Mouse (Mus musculus) cerebellum, adult 11-12 months (tissue): Measurements from ENCODE around the gene Plcg2.

Experiments used
- DNase-seq: peaks from one replicate; pipeline ENCODE4 v3.0.0; 2022

The Plcg2 gene

DNA sequence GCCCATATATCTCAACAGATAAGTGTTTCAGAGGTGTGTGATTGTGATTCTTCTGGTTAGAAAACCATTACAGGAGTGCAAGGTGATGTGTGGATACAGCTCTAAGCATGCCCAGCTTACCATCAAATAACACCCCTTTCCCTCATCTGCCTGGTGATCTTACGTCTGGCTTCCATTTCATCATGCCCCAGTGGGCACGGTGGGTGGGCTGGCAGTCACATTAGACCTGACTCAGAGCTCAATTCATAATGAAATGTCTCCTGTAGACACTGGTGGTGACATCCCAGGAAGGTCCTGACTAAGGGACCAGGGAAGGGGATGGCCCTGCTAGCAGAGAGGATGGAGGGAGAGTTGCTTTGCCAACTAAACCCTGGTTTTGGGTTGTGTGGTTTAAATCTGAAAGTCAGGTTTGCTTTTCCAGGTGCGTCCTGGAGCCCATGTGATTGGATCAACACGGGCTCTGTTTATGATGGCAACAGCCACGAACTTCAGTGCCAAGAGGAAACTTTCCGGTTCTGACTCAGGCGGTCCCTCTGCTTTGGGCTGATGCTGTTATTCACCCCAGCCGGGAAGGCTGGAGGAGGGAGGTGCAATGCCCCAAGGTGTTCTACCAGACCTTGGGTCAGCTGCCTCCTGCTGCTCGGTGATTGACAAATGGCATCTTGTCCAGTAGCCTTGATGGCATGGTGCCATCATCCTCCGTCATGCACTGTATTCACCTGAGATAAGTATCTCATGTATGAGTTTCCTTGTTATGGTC, 9.7 kb upstream of the Plcg2 start:
- DNase-seq, result no peak

GRCm38 (mm10) chr8:117493543-117493942, 4.5 kb upstream of the Plcg2 start:
- no peak for DNase-seq

- no peak for DNase-seq
Measured at GRCm38 (mm10) chr8:117494874-117495273, 3.2 kb upstream of the Plcg2 start.

- no peak for DNase-seq
Measured at GRCm38 (mm10) chr8:117498915-117499540, 937 bp downstream of the Plcg2 start.

DNA sequence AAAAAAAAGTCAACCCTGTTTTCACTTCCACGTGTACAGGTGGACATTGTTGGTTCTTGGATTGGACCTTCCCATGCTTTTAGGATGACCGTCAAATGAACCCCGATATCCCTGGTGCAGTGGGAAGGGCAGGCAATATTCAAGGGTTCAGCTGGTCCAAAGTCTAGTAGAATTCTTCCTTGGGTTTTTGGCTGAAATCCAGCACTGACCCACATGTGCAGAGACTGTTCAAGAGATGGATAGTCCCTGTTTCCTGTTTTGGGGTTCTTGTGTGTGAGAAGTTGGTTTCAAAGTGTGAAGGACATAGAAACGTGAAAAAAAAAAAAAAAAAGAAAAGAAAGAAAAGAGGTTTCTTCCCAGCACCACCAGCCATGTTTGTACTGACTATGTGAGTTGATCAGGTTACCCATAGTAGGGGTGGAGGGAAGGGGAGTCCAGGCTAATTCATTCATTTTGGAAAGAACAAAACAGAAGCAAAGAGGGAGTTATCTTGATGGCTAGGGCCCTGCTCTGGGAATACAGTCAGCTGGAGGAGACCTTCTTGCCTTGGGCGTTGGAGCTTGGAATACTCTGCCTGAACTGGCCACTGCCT, 2.2 kb downstream of the Plcg2 start:
- DNase-seq, result no peak

- DNase-seq, result no peak
Measured at GRCm38 (mm10) chr8:117501323-117501722, 3.2 kb downstream of the Plcg2 start.

- DNase-seq, result no peak
Measured at GRCm38 (mm10) chr8:117503405-117504069, 5.4 kb downstream of the Plcg2 start.

- no peak for DNase-seq
Measured at GRCm38 (mm10) chr8:117507703-117508102, 9.6 kb downstream of the Plcg2 start.

DNA sequence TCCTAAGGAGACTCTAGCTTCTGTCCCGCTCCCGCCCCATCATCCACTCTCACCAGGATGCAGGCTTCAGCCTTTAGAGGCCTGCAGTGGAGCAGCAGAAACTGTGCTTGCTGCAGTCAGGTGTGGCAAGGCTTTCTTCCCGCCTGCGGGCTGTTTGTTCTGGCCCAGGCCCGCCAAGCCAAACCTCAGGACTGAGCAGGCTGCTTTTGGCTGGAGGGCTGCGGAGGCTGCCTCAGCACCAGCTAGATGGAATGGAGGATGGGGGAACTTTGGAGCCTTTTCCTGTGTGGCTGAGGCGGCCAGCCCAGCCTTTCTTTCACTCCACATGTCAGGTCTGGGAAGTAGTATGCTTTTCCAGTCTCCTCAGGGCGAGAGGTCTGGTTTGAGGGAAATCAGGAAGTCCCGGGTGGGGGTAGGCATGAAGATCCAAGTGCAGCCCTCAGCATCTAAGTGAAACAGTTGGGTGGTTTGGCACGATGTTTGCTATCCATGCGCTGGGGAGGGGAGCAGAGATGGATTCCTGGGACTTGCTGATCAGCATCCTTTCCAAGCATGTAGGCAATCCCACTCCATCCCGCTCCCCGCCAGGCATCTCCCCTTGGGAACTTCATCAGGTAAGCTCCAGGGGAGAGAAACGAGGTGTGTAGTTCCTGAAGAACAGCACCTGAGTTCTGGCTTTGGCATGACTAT, 18.9 kb downstream of the Plcg2 start:
- no peak for DNase-seq

DNA sequence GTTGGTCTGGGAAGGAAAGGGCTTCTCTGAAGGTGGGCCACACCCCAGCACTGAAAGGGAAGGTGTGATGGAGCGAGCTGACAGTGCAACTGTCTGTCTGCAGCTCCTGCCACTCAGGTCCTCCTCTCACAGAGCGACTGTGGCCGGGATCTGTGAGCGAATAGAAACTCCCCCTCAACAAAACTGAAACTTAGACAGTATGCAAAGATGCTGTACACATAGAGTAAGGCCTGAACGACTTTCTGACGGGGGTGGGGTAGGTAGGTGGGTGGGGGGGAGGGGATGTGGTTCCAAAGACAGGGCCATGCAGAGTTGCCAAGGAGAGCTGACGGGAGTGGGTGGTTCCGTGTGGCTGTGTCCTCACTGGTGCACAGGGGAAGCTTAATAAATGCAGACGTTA, 19.8 kb downstream of the Plcg2 start:
- no peak for DNase-seq

- no peak for DNase-seq
Measured at GRCm38 (mm10) chr8:117518873-117519272, 20.8 kb downstream of the Plcg2 start.

- DNase-seq, result no peak
Measured at GRCm38 (mm10) chr8:117526185-117526584, 28.1 kb downstream of the Plcg2 start.

GRCm38 (mm10) chr8:117527983-117528382, 29.9 kb downstream of the Plcg2 start:
- DNase-seq, result no peak

GRCm38 (mm10) chr8:117529177-117529576, 31.1 kb downstream of the Plcg2 start:
- no peak for DNase-seq

DNA sequence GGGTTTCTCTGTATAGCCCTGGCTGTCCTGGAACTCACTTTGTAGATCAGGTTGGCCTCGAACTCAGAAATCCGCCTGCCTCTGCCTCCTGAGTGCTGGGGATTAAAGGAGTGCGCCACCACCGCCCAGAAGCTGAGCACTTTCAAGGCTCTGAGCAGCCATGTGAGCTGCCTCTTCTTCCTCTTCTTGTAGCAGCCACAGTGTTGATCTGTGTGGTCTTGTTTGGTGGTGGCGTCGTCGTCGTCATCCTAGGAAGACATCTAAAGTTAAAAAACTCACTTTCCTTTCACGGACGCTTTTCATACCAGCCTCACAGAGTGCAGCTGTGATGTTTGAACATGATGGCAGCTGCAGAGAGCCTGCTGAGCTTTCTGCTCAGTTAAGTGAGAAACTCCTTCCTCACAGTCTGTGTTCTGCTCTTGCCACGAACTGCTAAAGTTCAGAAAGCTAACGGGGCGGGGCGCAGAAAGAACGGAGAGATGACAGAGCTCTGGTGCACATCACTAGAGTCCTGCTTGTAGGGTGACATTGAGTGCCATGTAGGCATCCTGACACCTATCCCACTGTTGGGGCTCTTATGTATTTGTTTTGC, 34.4 kb downstream of the Plcg2 start:
- DNase-seq, result no peak

GRCm38 (mm10) chr8:117536862-117537261, 38.8 kb downstream of the Plcg2 start:
- DNase-seq, result no peak

DNA sequence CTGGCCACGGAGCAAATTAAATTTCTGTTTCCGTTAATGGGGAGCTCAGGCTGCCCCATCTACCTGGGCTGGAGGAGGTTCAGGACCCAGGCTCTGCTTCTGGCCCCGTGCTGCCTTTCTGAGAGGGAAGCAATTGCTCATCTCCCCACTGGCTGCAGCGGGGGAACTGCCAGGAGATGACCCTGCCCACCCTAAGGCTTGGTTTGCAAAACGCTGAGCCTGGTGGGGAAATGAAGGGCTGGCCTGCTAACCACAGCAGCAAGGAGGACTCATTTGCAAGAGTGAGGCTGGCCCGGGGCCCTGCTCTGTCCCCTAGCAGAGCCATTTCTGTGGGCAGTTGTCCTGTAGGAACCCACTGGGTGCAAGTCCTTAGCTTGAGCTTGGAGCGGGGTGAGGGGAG, 39.7 kb downstream of the Plcg2 start:
- no peak for DNase-seq

GRCm38 (mm10) chr8:117542951-117543350, 44.9 kb downstream of the Plcg2 start:
- DNase-seq, result no peak

- DNase-seq, result no peak
Measured at GRCm38 (mm10) chr8:117543789-117544188, 45.7 kb downstream of the Plcg2 start.

GRCm38 (mm10) chr8:117545043-117545442, 47.0 kb downstream of the Plcg2 start:
- DNase-seq, result no peak

DNA sequence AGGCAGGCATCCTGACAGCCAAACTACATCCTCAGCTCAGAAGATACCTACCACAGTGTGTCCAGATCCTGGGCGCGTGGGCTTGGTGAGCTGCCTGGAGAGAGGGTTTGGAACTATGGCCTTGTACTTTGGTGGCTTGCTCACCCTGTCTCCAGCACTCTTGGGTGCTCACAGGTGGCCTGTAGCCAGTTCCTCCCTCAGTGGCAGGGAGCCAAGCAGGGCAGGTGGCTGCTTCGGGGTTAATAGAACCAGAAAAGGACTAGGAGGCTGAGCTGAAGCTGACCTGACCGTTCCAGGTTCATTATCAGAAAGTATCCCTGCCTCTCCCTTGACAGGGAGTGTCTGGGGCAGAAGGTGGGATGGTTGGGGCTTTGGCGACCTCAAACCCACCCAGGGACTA, 48.3 kb downstream of the Plcg2 start:
- no peak for DNase-seq

DNA sequence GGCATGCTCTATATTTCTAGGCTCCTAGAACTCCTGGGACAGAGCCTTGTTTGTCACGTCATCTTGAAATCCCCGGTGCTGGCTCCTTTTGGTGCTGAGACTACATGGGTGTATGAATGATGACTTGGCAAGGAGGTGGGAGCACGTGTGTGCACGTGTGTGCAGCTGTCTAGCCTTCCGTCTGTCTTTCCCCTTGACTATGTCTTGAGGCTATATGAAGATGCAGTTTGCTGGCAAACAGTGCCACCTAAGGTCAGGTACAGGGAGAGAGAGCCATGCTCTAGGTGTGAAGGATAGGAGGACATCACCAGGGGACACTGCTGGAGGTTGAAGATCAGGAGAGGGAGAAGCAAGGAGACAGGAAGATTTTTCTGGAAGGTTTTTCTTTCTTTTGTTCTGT, 49.9 kb downstream of the Plcg2 start:
- DNase-seq, result no peak

DNA sequence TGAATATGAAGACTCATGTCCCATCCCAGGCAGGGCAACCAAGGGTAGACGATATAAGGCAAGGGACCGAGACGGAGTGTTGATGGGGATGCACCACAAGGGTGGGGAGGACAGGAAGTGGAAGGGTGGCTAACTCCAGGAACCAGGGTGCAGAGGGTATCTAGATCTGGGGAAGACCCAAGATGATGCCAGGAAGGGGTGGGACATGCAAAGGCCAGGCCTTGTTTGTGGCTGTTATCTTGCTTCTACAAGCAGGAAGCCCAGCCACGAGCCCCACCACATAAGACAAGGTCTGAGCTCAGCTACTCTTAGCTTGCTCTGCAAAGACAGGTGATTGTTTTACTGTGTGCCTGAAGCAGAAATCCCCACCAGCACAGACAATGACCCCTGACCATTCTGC, 50.4 kb downstream of the Plcg2 start:
- no peak for DNase-seq
